In genomic region chr7:105465505-105465904, GRCm38 (mm10) we compare ENCODE assay signal across 2 mouse cellular contexts. TPM values are rescaled to one million over a fixed set of nuclear protein-coding genes. Genes with fewer than 3 reads are reported as not detected.
"Had no signal": no experiment of that assay in that cellular context is flagged by ENCODE, and none has a peak within 500 bp of the region (broad histone marks: within the 10 kb centered on the region; RNA-seq: fewer than 3 reads in every experiment).

No protein-coding gene starts in this region.

RNA-seq across cellular contexts. Expression of gene Cckbr, which starts 40.0 kb away (rescaled TPM):
- total RNA-seq: liver, adult 2 months; megakaryocyte progenitor cell, adult 5-6 weeks had no signal
